Mouse (Mus musculus) bone marrow macrophage, adult 2 months (primary cell): Measurements from ENCODE around the gene Sdf2.

Source experiments
- CTCF ChIP-seq: IDR thresholded peaks from 2 replicates; pipeline ENCODE4 v1.5.1; 2012; ENCODE audit warnings: low read depth, mild to moderate bottlenecking, low read length, moderate library complexity
- POLR2A ChIP-seq: IDR thresholded peaks from 2 replicates; pipeline ENCODE4 v1.6.1; 2012; ENCODE audit warnings: mild to moderate bottlenecking, low read depth, low read length, borderline replicate concordance

DNA sequence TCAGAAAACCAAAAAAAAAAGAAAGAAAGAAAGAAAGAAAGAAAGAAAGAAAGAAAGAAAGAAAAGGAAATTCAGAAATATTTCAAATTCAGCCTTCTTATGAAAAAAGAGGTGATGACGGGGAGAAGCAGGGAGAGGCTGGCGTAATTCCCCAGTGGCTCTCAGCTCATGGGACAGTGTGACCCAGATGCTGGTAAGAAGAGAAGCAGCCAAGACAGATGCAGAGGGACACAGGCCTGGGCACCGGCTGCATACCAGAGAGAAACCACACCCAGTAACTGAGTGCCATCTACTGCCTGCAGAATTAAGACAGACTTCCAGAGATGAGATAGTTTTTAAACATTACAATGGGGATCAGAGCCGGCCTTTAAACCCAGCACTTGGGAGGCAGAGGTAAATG, 22.0 kb upstream of the Sdf2 start:
- no peak for TF ChIP-seq CTCF
- TF ChIP-seq POLR2A = no peak
